Mouse (Mus musculus) ES-Bruce4 (cell line): Measurements from ENCODE around the gene Ubl3. TPM values are rescaled to one million over a fixed set of nuclear protein-coding genes. Genes with fewer than 3 reads are reported as not detected.

Source experiments
- H3K27ac ChIP-seq: 2 replicates; pipeline ENCODE4 v1.5.1; 2012; ENCODE audit warnings: low read length, inconsistent platforms; ENCODE audit not compliant: insufficient read depth
- H3K27me3 ChIP-seq: 2 replicates; pipeline ENCODE4 v1.6.1; 2012; ENCODE audit warnings: mild to moderate bottlenecking, low read length, inconsistent platforms; ENCODE audit not compliant: control insufficient read depth, poor library complexity, insufficient read depth, severe bottlenecking
- H3K36me3 ChIP-seq: 2 replicates; pipeline ENCODE4 v1.6.1; 2012; ENCODE audit warnings: inconsistent platforms, mild to moderate bottlenecking, low read length, moderate library complexity; ENCODE audit not compliant: control insufficient read depth, poor library complexity, insufficient read depth, severe bottlenecking
- H3K4me1 ChIP-seq: one replicate; pipeline ENCODE4 v1.8.1; 2011; ENCODE audit warnings: low read length; ENCODE audit not compliant: control insufficient read depth, insufficient read depth
- H3K4me3 ChIP-seq: 2 replicates; pipeline ENCODE4 v1.5.1; 2011; ENCODE audit warnings: low read depth, mild to moderate bottlenecking, low read length
- H3K9ac ChIP-seq: 2 replicates; pipeline ENCODE4 v1.6.1; 2012; ENCODE audit warnings: low read depth, mild to moderate bottlenecking, inconsistent platforms; ENCODE audit not compliant: poor library complexity, severe bottlenecking
- H3K9me3 ChIP-seq: replicated peaks from 2 replicates; pipeline ENCODE4 v1.6.1; 2012; ENCODE audit warnings: mild to moderate bottlenecking, low read length, inconsistent platforms; ENCODE audit not compliant: control insufficient read depth, poor library complexity, insufficient read depth, severe bottlenecking
- CTCF ChIP-seq: IDR thresholded peaks from one replicate; pipeline ENCODE4 v1.8.1; 2011; ENCODE audit warnings: low read depth, low read length
- EP300 ChIP-seq: IDR thresholded peaks from 2 replicates; pipeline ENCODE4 v1.6.1; 2011; ENCODE audit warnings: low read depth, low read length; ENCODE audit not compliant: insufficient read depth
- POLR2A ChIP-seq: IDR thresholded peaks from one replicate; pipeline ENCODE4 v1.8.1; 2011; ENCODE audit warnings: low read length; ENCODE audit not compliant: insufficient read depth
- polyA plus RNA-seq: library from polyadenylated mRNA; stranded (reverse); fragments of >200 nt; gene quantifications from 2 replicates; pipeline ENCODE4 v1.2.4, GENCODE M21; 2011; ENCODE audit warnings: low read depth; ENCODE audit not compliant: missing spikeins, insufficient read depth, insufficient read length

Gene Ubl3
- polyA plus RNA-seq, 1 experiment = 55.8 TPM

DNA sequence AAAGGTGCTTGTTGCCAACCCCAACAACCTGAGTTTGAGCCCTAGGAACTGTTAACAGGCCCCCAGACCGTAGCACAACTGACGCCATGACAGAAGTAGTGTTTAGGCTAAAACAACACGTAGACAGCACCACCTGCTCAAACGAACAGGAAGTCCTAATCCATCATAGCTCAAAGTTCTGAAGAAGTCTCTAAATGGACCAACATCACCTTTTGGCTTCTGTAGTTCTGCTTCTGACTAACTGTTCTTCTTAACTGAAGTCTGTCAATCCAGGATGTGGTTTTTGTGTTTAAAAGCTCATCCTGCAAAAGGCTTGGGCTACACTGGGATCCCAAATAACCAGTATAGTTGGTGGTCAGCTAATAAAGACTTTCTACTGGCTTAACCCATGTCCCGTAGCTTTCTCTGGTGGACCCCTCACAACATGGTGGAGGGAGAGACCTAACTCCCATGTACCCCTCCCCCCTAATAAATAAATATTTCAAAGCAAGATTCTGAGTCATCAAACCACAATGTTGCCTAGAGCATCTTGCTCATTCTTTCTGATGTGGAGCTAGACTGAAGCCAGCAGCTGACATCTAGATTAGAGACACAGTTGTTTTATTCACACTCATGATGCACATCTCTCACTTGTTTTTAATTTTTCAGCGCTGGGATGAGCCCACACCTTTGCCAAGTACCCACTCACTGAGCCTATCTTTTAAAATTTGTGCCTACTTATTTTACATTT is 51.2 kb downstream of the Ubl3 start:
- no peak overlapping the region for H3K9ac ChIP-seq
- peaks cover 13% of the 10 kb centered on the region for H3K36me3 ChIP-seq
- no peaks in the 10 kb centered on the region for H3K9me3 ChIP-seq
- H3K4me3 ChIP-seq = no peak overlapping the region
- no peaks in the 10 kb centered on the region for H3K27me3 ChIP-seq
- H3K27ac ChIP-seq = no peak overlapping the region
- no peaks in the 10 kb centered on the region for H3K4me1 ChIP-seq
- TF ChIP-seq EP300 = no peak
- TF ChIP-seq CTCF = no peak

DNA sequence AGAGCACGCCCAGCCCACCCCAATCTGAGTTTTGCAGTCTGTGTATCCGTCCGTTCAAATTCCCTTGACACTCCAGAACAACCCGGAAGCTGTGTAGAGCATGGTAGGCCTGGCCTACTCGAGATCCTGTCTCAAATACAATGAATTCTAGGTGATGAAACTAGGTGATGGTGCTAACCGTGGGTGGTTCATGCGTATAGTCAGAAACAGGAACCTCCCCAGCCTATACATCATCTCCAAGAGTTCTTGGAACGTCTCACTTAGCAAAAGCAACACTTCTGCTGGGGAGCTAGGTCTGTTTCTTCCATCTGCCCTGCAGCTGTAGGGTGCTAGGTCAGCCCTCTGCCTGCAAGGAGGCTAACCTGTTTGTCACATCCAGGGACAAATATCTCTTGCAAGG is 52.1 kb downstream of the Ubl3 start:
- no peak for TF ChIP-seq CTCF
- no peak for TF ChIP-seq POLR2A
- TF ChIP-seq EP300 = no peak
- Histone ChIP-seq H3K9me3 (no peaks in the 10 kb centered on the region), H3K36me3 (peaks cover 5% of the 10 kb centered on the region)

DNA sequence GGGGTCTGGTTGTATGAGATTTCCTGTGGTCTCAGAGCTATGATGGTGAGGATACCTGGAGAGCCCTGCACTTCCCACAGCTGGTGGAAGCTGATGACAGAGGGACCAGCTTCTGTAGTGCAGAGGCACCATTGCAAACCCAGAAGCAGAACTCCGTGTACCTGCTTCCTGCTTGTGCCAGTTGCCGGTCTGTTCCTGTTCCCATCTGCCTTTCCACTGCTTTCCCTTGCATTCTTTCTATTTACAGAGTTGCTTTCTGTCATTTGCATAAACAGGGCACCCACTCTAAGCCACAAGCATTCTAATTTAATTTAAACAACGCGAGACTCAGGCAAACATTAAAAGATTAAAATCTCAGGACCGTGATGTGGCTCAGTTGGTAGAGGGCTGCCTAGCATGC is 53.0 kb downstream of the Ubl3 start:
- no peak overlapping the region for H3K4me3 ChIP-seq
- H3K9me3 ChIP-seq = no peaks in the 10 kb centered on the region
- no peak overlapping the region for H3K27ac ChIP-seq
- no peaks in the 10 kb centered on the region for H3K4me1 ChIP-seq
- H3K9ac ChIP-seq = no peak overlapping the region
- no peaks in the 10 kb centered on the region for H3K36me3 ChIP-seq
- TF ChIP-seq POLR2A (no peak), CTCF (no peak), EP300 (no peak)
- H3K27me3 ChIP-seq = no peaks in the 10 kb centered on the region

More for the DNA sequence above, 52.1 kb downstream of the Ubl3 start:
- no peaks in the 10 kb centered on the region for H3K4me1 ChIP-seq
- no peaks in the 10 kb centered on the region for H3K27me3 ChIP-seq
- no peak overlapping the region for H3K9ac ChIP-seq
- H3K4me3 ChIP-seq = no peak overlapping the region
- no peak overlapping the region for H3K27ac ChIP-seq

DNA sequence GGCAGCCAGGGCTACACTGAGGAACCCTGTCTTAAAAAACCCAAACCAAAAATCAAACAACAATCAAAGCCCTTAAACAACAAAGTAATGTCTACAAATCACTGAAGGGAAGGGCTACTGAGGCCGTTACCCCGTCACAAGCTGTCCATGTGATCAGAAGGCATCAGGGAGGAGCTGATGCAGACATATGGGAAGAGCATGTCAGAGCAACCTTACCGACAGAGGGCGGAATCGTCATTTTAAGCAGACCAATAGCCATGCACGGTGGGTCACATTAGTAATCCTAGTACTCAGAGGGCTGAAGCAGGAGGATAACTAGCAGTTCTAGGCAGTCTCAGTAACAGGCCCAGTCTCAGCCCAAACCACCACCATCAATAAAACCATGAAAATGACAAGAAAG is 56.6 kb downstream of the Ubl3 start:
- Histone ChIP-seq H3K4me3 (no peak overlapping the region), H3K4me1 (peaks cover 6% of the 10 kb centered on the region), H3K9ac (no peak overlapping the region), H3K27ac (no peak overlapping the region), H3K9me3 (no peaks in the 10 kb centered on the region), H3K36me3 (no peaks in the 10 kb centered on the region), H3K27me3 (no peaks in the 10 kb centered on the region)
- TF ChIP-seq CTCF (peak; percentile 44), EP300 (no peak), POLR2A (no peak)

DNA sequence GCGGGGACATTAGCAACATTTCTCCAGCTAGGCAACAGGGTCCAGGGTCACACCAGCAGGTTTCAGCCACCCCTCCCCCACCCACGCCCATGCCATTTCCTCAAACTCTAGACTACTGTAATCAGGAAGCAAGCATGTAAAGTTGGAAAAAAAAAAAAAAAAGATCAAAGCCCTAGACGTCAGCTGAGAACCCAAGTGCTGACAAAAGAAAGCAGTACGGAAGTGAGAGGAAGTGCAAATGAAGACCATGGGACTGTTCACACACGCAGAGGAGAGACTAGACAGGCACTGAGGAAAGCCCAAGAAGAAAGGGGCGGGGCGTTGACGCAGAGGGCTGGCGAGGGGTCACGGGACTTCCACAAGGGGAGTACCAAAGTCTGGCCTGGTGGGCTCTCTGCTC is 57.4 kb downstream of the Ubl3 start:
- Histone ChIP-seq H3K9ac (no peak overlapping the region), H3K4me1 (peaks cover 6% of the 10 kb centered on the region), H3K27ac (no peak overlapping the region), H3K36me3 (no peaks in the 10 kb centered on the region), H3K9me3 (no peaks in the 10 kb centered on the region), H3K27me3 (no peaks in the 10 kb centered on the region), H3K4me3 (peak overlapping the region; percentile 14; the same call in 1 of the 2 replicates)
- TF ChIP-seq POLR2A (no peak), EP300 (no peak), CTCF (no peak)

DNA sequence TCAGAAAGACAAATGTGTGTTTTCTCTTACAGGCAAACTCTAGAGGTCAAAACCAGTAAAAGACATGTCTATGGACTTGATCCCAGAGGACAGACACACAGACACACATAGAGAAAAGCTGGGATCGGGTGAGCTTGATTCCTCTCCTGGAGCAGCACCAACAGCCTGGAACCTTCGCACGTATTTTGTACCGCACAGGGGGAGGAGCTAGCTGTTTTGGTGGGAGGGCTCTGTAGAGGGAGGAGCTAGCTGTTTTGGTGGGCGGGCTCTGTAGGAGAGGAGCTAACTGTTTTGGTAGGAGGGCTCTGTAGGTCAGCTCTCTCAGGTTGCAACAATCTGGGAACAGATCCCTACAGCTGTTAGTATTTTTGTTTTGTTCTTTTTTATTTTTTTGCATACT is 58.3 kb downstream of the Ubl3 start:
- no peak overlapping the region for H3K4me3 ChIP-seq
- no peak overlapping the region for H3K9ac ChIP-seq
- peaks cover 9% of the 10 kb centered on the region for H3K4me1 ChIP-seq
- H3K9me3 ChIP-seq = no peaks in the 10 kb centered on the region
- no peak overlapping the region for H3K27ac ChIP-seq
- H3K36me3 ChIP-seq = no peaks in the 10 kb centered on the region
- H3K27me3 ChIP-seq = no peaks in the 10 kb centered on the region
- no peak for TF ChIP-seq CTCF
- no peak for TF ChIP-seq POLR2A
- TF ChIP-seq EP300 = no peak
